Mouse (Mus musculus) hindbrain, postnatal 0 days (tissue): ENCODE data around the gene Kat2b. TPM values are rescaled to one million over a fixed set of nuclear protein-coding genes. Genes with fewer than 3 reads are reported as not detected.
A peak's percentile ranks its signal among the peaks of the same experiment; 100 is the strongest.
"Not testable (repeated sequence)": the region's sequence is repeated elsewhere in the genome, so short reads cannot be mapped to it uniquely, and the experiment has no call there.

ENCODE experiments used
- ATAC-seq: fragments of 200-750 bp; cut with Nextera tagmentation; 2 replicates; pipeline ENCODE4 v1.8.0; 2017; ENCODE audit warnings: mild to moderate bottlenecking, moderate TSS enrichment, moderate library complexity
- DNase-seq: peaks from one replicate; pipeline ENCODE4 v3.0.0-alpha.2; 2015; ENCODE audit warnings: low spot score
- H3K27ac ChIP-seq: fragments of 300-500 bp; sonication (generic); 2 replicates; pipeline ENCODE4 v1.5.1; 2014; ENCODE audit warnings: mild to moderate bottlenecking
- H3K27me3 ChIP-seq: fragments of 300-500 bp; sonication (generic); 2 replicates; pipeline ENCODE4 v1.6.1; 2014; ENCODE audit warnings: low read length, mixed read lengths; ENCODE audit not compliant: insufficient read depth
- H3K36me3 ChIP-seq: fragments of 300-500 bp; sonication (generic); 2 replicates; pipeline ENCODE4 v1.6.1; 2014; ENCODE audit warnings: low read length, mixed read lengths; ENCODE audit not compliant: insufficient read depth
- H3K4me1 ChIP-seq: fragments of 300-500 bp; sonication (generic); 2 replicates; pipeline ENCODE4 v1.6.1; 2014; ENCODE audit warnings: antibody characterized with exemption, low read length, mixed read lengths; ENCODE audit not compliant: insufficient read depth
- H3K4me2 ChIP-seq: fragments of 300-500 bp; sonication (generic); 2 replicates; pipeline ENCODE4 v1.6.1; 2014; ENCODE audit warnings: low read depth, mild to moderate bottlenecking, low read length, moderate library complexity, mixed read lengths
- H3K4me3 ChIP-seq: fragments of 300-500 bp; sonication (generic); 2 replicates; pipeline ENCODE4 v1.5.1; 2014; ENCODE audit warnings: low read length
- H3K9ac ChIP-seq: fragments of 300-500 bp; sonication (generic); replicated peaks from 2 replicates; pipeline ENCODE4 v1.6.1; 2014; ENCODE audit warnings: mild to moderate bottlenecking, low read length, moderate library complexity, mixed read lengths
- H3K9me3 ChIP-seq: fragments of 300-500 bp; sonication (generic); 2 replicates; pipeline ENCODE4 v1.6.1; 2016; ENCODE audit warnings: low read length, mixed read lengths
- CTCF ChIP-seq: IDR thresholded peaks from 2 replicates; pipeline ENCODE4 v1.5.1; 2016; ENCODE audit warnings: antibody characterized with exemption, control low read depth, low read depth
- WGBS: fragments of 180-500 bp; shearing (Covaris S2); extraction: QIAGEN DNeasy Blood & Tissue Kit; methylation state at CpG from one replicate; pipeline ENCODE4 v1.1.7; 2014; 5-methylcytosine and 5-hydroxymethylcytosine counted together
- polyA plus RNA-seq: library from polyadenylated mRNA; unstranded; fragments of >200 nt; fragmentation: Nextera tagmentation; extraction: Ambion mirVana; gene quantifications from 2 replicates; pipeline ENCODE4 v1.2.1, GENCODE M21; 2015
- total RNA-seq: library from RNA; depleted of rRNA; stranded (reverse); fragments of >200 nt; gene quantifications from 2 replicates; pipeline ENCODE4 v1.2.3, GENCODE M21; 2014

Gene Kat2b
- total and polyA plus RNA-seq, 2 experiments from 2014 or later = 4.6 to 17.5 TPM

GRCm38 (mm10) chr17:53568734-53569386, 2.2 kb downstream of the Kat2b start:
- H3K9ac ChIP-seq = peak overlapping the region; percentile 92; the same call in 1 of the 2 replicates
- peaks cover 12% of the 10 kb centered on the region for H3K4me1 ChIP-seq
- DNase-seq (no peak), ATAC-seq (no peak)
- TF ChIP-seq CTCF = 0 out of 2 replicates have a peak, but pooled peaks have one; percentile 15
- WGBS = 33% methylated on average over 8 of the region's 8 CpGs
- peak overlapping the region; percentile 97 for H3K27ac ChIP-seq
- peak overlapping the region; percentile 90 for H3K4me3 ChIP-seq
- H3K36me3 ChIP-seq = no peaks in the 10 kb centered on the region
- no peaks in the 10 kb centered on the region for H3K9me3 ChIP-seq
- H3K4me2 ChIP-seq = peak overlapping the region; percentile 86
- H3K27me3 ChIP-seq = no peaks in the 10 kb centered on the region

DNA sequence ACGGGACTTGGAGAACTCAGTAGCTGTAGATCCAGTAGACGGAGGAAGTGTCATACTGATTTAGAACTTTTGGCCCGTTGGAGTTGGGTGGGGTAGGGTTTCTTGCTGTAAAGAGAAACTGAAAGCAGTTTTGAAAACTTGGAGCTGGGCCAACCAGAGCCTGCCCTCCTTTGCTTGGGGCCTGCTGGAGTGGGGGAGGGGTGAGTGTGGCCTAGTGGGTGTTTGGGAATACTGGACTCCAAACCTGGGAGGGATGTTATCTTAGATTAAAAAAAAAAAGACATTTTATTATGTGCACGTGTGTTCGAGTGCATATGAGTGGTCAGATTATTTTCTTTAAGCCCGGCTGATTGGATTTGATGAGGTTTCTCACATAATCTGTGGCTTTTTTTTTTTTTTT, 3.2 kb downstream of the Kat2b start:
- Histone ChIP-seq H3K27ac (peak overlapping the region; percentile 41; the same call in 1 of the 2 replicates), H3K4me2 (peak overlapping the region; percentile 86), H3K36me3 (no peaks in the 10 kb centered on the region), H3K27me3 (no peaks in the 10 kb centered on the region), H3K4me1 (peaks cover 12% of the 10 kb centered on the region), H3K9ac (no peak overlapping the region), H3K4me3 (no peak overlapping the region), H3K9me3 (no peaks in the 10 kb centered on the region)
- ATAC-seq (no peak), DNase-seq (peak; percentile 68)
- 34% methylated on average over 6 of the region's 6 CpGs for WGBS
- no peak for TF ChIP-seq CTCF

GRCm38 (mm10) chr17:53570361-53570875, 3.8 kb downstream of the Kat2b start:
- DNase-seq (no peak), ATAC-seq (no peak)
- Histone ChIP-seq H3K27ac (0 out of 2 replicates have a peak overlapping the region, but pooled peaks have one; percentile 36), H3K4me3 (no peak overlapping the region), H3K9ac (no peak overlapping the region), H3K4me2 (no peak overlapping the region), H3K4me1 (peaks cover 12% of the 10 kb centered on the region), H3K9me3 (no peaks in the 10 kb centered on the region), H3K36me3 (no peaks in the 10 kb centered on the region), H3K27me3 (no peaks in the 10 kb centered on the region)
- TF ChIP-seq CTCF = no peak
- 42% methylated on average over 10 of the region's 10 CpGs for WGBS

GRCm38 (mm10) chr17:53570932-53571331, 4.3 kb downstream of the Kat2b start:
- H3K9me3 ChIP-seq, H3K36me3 ChIP-seq, DNase-seq, H3K4me2 ChIP-seq, ATAC-seq, H3K27ac ChIP-seq, H3K9ac ChIP-seq, H3K4me3 ChIP-seq, H3K27me3 ChIP-seq: not testable (repeated sequence)
- H3K4me1 ChIP-seq = peaks cover 12% of the 10 kb centered on the region
- WGBS = 88% methylated on average over 5 of the region's 5 CpGs

GRCm38 (mm10) chr17:53573019-53573556, 6.4 kb downstream of the Kat2b start:
- ATAC-seq (no peak), DNase-seq (no peak)
- 71% methylated on average over 4 of the region's 4 CpGs for WGBS
- H3K4me2 ChIP-seq = no peak overlapping the region
- no peak overlapping the region for H3K4me3 ChIP-seq
- H3K27ac ChIP-seq = no peak overlapping the region
- H3K4me1 ChIP-seq = peaks cover 12% of the 10 kb centered on the region
- TF ChIP-seq CTCF = peak; percentile 23; the same call in 1 of the 2 replicates
- no peak overlapping the region for H3K9ac ChIP-seq
- H3K9me3 ChIP-seq = no peaks in the 10 kb centered on the region
- H3K36me3 ChIP-seq = no peaks in the 10 kb centered on the region
- H3K27me3 ChIP-seq = no peaks in the 10 kb centered on the region

- ATAC-seq (no peak), DNase-seq (no peak)
- no peaks in the 10 kb centered on the region for H3K27me3 ChIP-seq
- H3K4me1 ChIP-seq = 0 out of 2 replicates have a peak, but pooled peaks cover 4% of the 10 kb centered on the region
- H3K4me3 ChIP-seq = no peak overlapping the region
- H3K36me3 ChIP-seq = no peaks in the 10 kb centered on the region
- no peak overlapping the region for H3K4me2 ChIP-seq
- H3K9ac ChIP-seq = no peak overlapping the region
- no peak overlapping the region for H3K27ac ChIP-seq
- H3K9me3 ChIP-seq = no peaks in the 10 kb centered on the region
- 64% methylated on average over 2 of the region's 2 CpGs for whole genome bisulfite sequencing
- TF ChIP-seq CTCF = no peak
Observed at GRCm38 (mm10) chr17:53577151-53577550, 10.5 kb downstream of the Kat2b start.

DNA sequence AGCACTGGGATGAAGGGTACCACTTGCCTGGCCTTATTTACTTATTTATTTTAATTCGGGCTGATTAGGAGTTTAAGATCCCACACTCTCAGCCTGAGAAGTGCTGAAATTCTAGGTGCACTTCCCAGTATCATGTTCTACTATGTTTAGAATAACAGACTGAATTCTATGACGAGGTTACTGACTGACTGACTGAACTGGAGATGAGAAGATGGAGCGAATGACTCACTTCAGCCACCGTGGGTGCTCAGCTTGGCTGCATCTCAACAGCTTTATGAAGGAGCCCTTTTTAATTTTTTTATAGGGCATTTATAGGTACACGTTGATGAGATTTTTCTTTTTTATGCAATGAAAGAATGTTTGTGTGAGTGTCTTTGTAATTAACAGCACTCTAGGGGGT, 11.1 kb downstream of the Kat2b start:
- Histone ChIP-seq H3K9me3 (no peaks in the 10 kb centered on the region), H3K27me3 (no peaks in the 10 kb centered on the region), H3K27ac (no peak overlapping the region), H3K4me2 (no peak overlapping the region), H3K4me1 (0 out of 2 replicates have a peak, but pooled peaks cover 4% of the 10 kb centered on the region), H3K4me3 (no peak overlapping the region), H3K9ac (no peak overlapping the region), H3K36me3 (no peaks in the 10 kb centered on the region)
- ATAC-seq (no peak), DNase-seq (no peak)
- no peak for TF ChIP-seq CTCF
- 75% methylated on average over 5 of the region's 5 CpGs for WGBS
